Mouse (Mus musculus) olfactory bulb, adult 2 months (tissue): Measurements from ENCODE around the gene Ccdc144b.

Experiments used
- CTCF ChIP-seq: fragments of 200-500 bp; IDR thresholded peaks from 2 replicates; pipeline ENCODE4 v1.5.1; 2012; ENCODE audit warnings: low read depth, mild to moderate bottlenecking, low read length, moderate library complexity; ENCODE audit not compliant: insufficient read depth
- POLR2A ChIP-seq: fragments of 200-500 bp; IDR thresholded peaks from 2 replicates; pipeline ENCODE4 v1.6.1; 2012; ENCODE audit warnings: mild to moderate bottlenecking, low read depth, low read length, moderate library complexity; ENCODE audit not compliant: insufficient read depth

GRCm38 (mm10) chr3:35990715-35991114 is 62.6 kb downstream of the Ccdc144b start:
- TF ChIP-seq POLR2A = no peak
- TF ChIP-seq CTCF = no peak
